Comparison of ENCODE assay signal across 11 mouse cellular contexts in genomic region chr15:77883697-77884010, GRCm38 (mm10). TPM values are rescaled to one million over a fixed set of nuclear protein-coding genes. Genes with fewer than 3 reads are reported as not detected.
DNase-seq lines count a peak whose midpoint lies in the region; ATAC-seq lines count a peak whose summit lies in the region.
"Had no signal": no experiment of that assay in that cellular context is flagged by ENCODE, and none has a peak within 500 bp of the region (broad histone marks: within the 10 kb centered on the region; RNA-seq: fewer than 3 reads in every experiment).

No protein-coding gene starts in this region.

- H3K4me1 ChIP-seq in heart, embryonic 11.5 days (ENCODE audit: control insufficient read depth, insufficient read depth, low read length): peaks cover 22% of the 10 kb centered on the region
- no peaks in the 10 kb centered on the region for H3K4me1 ChIP-seq in neural tube, embryonic 11.5 days (ENCODE audit: control insufficient read depth, insufficient read depth, low read length)
- peaks cover 37% of the 10 kb centered on the region for H3K4me1 ChIP-seq in intestine, embryonic 14.5 days (replicated peaks; ENCODE audit: control insufficient read depth, insufficient read depth, low read length)
- peaks cover 38% of the 10 kb centered on the region for H3K4me1 ChIP-seq in stomach, embryonic 15.5 days

- H3K9ac ChIP-seq in heart, embryonic 11.5 days (ENCODE audit: low read depth, low read length): no peak overlapping the region
- H3K9ac ChIP-seq in neural tube, embryonic 11.5 days (ENCODE audit: low read length): peak overlapping the region; percentile 32; the same call in 1 of the 2 replicates
- H3K9ac ChIP-seq in intestine, embryonic 14.5 days (ENCODE audit: low read length): peak overlapping the region; percentile 27; the same call in 1 of the 2 replicates
- no peak overlapping the region for H3K9ac ChIP-seq in stomach, embryonic 15.5 days

- H3K9me3 ChIP-seq in heart, embryonic 11.5 days (replicated peaks; ENCODE audit: control insufficient read depth, low read length): no peaks in the 10 kb centered on the region
- no peaks in the 10 kb centered on the region for H3K9me3 ChIP-seq in neural tube, embryonic 11.5 days (ENCODE audit: control insufficient read depth, low read length)
- H3K9me3 ChIP-seq in intestine, embryonic 14.5 days (ENCODE audit: control insufficient read depth, low read length): no peaks in the 10 kb centered on the region
- H3K9me3 ChIP-seq in stomach, embryonic 15.5 days: no peaks in the 10 kb centered on the region

- intact Hi-C loops in heart, postnatal 14 days (cut with DNase I): no loop called here

- 40% methylated on average over 4 of the region's 4 CpGs for WGBS in heart, embryonic 11.5 days (ENCODE audit: insufficient replicate concordance)
- 55% methylated on average over 4 of the region's 4 CpGs for WGBS in neural tube, embryonic 11.5 days
- WGBS in intestine, embryonic 14.5 days: 52% methylated on average over 4 of the region's 4 CpGs
- WGBS in stomach, embryonic 15.5 days: 62% methylated on average over 4 of the region's 4 CpGs

- H3K4me3 ChIP-seq in heart, embryonic 11.5 days (ENCODE audit: low read depth, low read length): no peak overlapping the region
- no peak overlapping the region for H3K4me3 ChIP-seq in neural tube, embryonic 11.5 days (ENCODE audit: low read depth, low read length)
- no peak overlapping the region for H3K4me3 ChIP-seq in intestine, embryonic 14.5 days (ENCODE audit: low read depth, low read length)
- no peak overlapping the region for H3K4me3 ChIP-seq in stomach, embryonic 15.5 days (replicated peaks)

- H3K36me3 ChIP-seq in heart, embryonic 11.5 days (ENCODE audit: control insufficient read depth, insufficient read depth, low read length): no peaks in the 10 kb centered on the region
- no peaks in the 10 kb centered on the region for H3K36me3 ChIP-seq in neural tube, embryonic 11.5 days (ENCODE audit: control insufficient read depth, insufficient read depth, low read length)
- no peaks in the 10 kb centered on the region for H3K36me3 ChIP-seq in intestine, embryonic 14.5 days (ENCODE audit: control insufficient read depth, insufficient read depth, low read length)
- H3K36me3 ChIP-seq in stomach, embryonic 15.5 days: no peaks in the 10 kb centered on the region

- no peak for DNase-seq in heart, postnatal 14 days
- no peak for DNase-seq in neural tube, embryonic 11.5 days (ENCODE audit: low spot score)
- no peak for DNase-seq in neural tube, embryonic 10.5 days (ENCODE audit: extremely low spot score, low spot score)
- no peak for DNase-seq in intestine, embryonic 14.5 days (ENCODE audit: low spot score)
- DNase-seq in thymus, adult 18-20 months: no peak
- DNase-seq in retina, embryonic 14.5 days (ENCODE audit: low spot score): no peak
- DNase-seq: right cerebral cortex, adult 18-20 months had no signal

- peak overlapping the region; percentile 25 for H3K4me2 ChIP-seq in heart, embryonic 11.5 days
- no peak overlapping the region for H3K4me2 ChIP-seq in neural tube, embryonic 11.5 days (ENCODE audit: low read depth)
- H3K4me2 ChIP-seq in intestine, embryonic 14.5 days (ENCODE audit: low read length): peak overlapping the region; percentile 38
- peak overlapping the region; percentile 35 for H3K4me2 ChIP-seq in stomach, embryonic 15.5 days

- no peak for ATAC-seq in heart, embryonic 11.5 days (replicated peaks; ENCODE audit: insufficient number of reproducible peaks, low FRiP score, low TSS enrichment)
- ATAC-seq in neural tube, embryonic 11.5 days (ENCODE audit: insufficient read depth, low FRiP score, low TSS enrichment): no peak
- no peak for ATAC-seq in intestine, embryonic 14.5 days (replicated peaks; ENCODE audit: low FRiP score, low TSS enrichment, low read depth)
- ATAC-seq in stomach, embryonic 15.5 days (ENCODE audit: insufficient read depth, low FRiP score, low read depth): no peak

- H3K27ac ChIP-seq in heart, embryonic 11.5 days (ENCODE audit: low read depth, low read length): peak overlapping the region; percentile 74
- no peak overlapping the region for H3K27ac ChIP-seq in neural tube, embryonic 11.5 days (ENCODE audit: low read depth, low read length)
- peak overlapping the region; percentile 91 for H3K27ac ChIP-seq in intestine, embryonic 14.5 days (ENCODE audit: low read depth)
- peak overlapping the region; percentile 86 for H3K27ac ChIP-seq in stomach, embryonic 15.5 days
- H3K27ac ChIP-seq: macrophage had no signal

- no peaks in the 10 kb centered on the region for H3K27me3 ChIP-seq in heart, embryonic 11.5 days (ENCODE audit: control insufficient read depth, insufficient read depth, low read length)
- H3K27me3 ChIP-seq in neural tube, embryonic 11.5 days (ENCODE audit: control insufficient read depth, insufficient read depth, low read length): no peaks in the 10 kb centered on the region
- no peaks in the 10 kb centered on the region for H3K27me3 ChIP-seq in intestine, embryonic 14.5 days (replicated peaks; ENCODE audit: control insufficient read depth, insufficient read depth, low read length)
- no peaks in the 10 kb centered on the region for H3K27me3 ChIP-seq in stomach, embryonic 15.5 days (replicated peaks)
- H3K27me3 ChIP-seq: CH12.LX had no signal

RNA-seq across cellular contexts. Expression of gene Myh9, which starts 41.7 kb away (rescaled TPM):
- polyA plus RNA-seq in heart, embryonic 11.5 days (2014; fragmentation: Nextera tagmentation; extraction: Ambion mirVana): 30.4 and 31.8 TPM in 2 replicates
- total RNA-seq in heart, postnatal 14 days (2021): 100 to 1,000 TPM; 140 to 172 TPM
- 24.5 and 25.3 TPM in 2 replicates for polyA plus RNA-seq in neural tube, embryonic 11.5 days (2014; fragmentation: Nextera tagmentation; extraction: Ambion mirVana)
- polyA plus RNA-seq in intestine, embryonic 14.5 days (2014; fragmentation: Nextera tagmentation; extraction: Ambion mirVana): 67.9 and 72.2 TPM in 2 replicates
- polyA plus RNA-seq in stomach, embryonic 15.5 days (2015; fragmentation: Nextera tagmentation; extraction: Ambion mirVana): 57.0 TPM in 2 replicates

RNA-seq across cellular contexts. Expression of gene Txn2, which starts 45.2 kb away (rescaled TPM):
- 284 and 293 TPM in 2 replicates for polyA plus RNA-seq in heart, embryonic 11.5 days (2014; fragmentation: Nextera tagmentation; extraction: Ambion mirVana)
- 100 to 1,000 TPM; 234 to 248 TPM for total RNA-seq in heart, postnatal 14 days (2021)
- 262 and 277 TPM in 2 replicates for polyA plus RNA-seq in neural tube, embryonic 11.5 days (2014; fragmentation: Nextera tagmentation; extraction: Ambion mirVana)
- polyA plus RNA-seq in intestine, embryonic 14.5 days (2014; fragmentation: Nextera tagmentation; extraction: Ambion mirVana): 324 and 325 TPM in 2 replicates
- polyA plus RNA-seq in stomach, embryonic 15.5 days (2015; fragmentation: Nextera tagmentation; extraction: Ambion mirVana): 259 and 260 TPM in 2 replicates

Comparison
In these comparisons a context has a peak if more than half of its experiments do, and no peak if none do; other contexts are left out.
1. H3K9ac ChIP-seq: peak in neural tube, embryonic 11.5 days (single experiment) and intestine, embryonic 14.5 days (single experiment); none in heart, embryonic 11.5 days (single experiment) and stomach, embryonic 15.5 days (single experiment).